Mouse (Mus musculus) frontal cortex, adult (tissue): Measurements from ENCODE around the gene Syne4.
A peak's percentile ranks its signal among the peaks of the same experiment; 100 is the strongest.

Experiments used
- ATAC-seq: cut with Nextera tagmentation; 2 replicates; pipeline ENCODE4 v1.9.2; 2017; ENCODE audit warnings: mild to moderate bottlenecking, moderate library complexity, mixed read lengths; ENCODE audit not compliant: low TSS enrichment

The Syne4 gene

DNA sequence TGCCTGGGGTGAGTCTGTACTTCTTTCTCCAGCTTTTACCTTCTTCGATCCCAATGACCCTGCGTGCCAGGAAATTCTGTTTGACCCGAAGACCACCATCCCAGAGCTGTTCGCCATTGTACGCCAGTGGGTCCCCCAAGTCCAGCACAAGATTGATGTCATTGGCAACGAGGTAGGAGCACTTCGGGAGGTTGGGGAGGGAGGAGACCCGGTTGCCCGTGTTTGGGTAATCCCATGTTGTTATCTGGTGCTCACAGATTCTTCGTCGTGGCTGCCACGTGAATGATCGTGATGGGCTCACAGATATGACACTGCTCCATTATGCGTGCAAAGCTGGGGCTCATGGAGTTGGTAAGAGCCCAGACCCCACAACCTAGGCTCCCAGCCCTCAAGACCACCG is 17.8 kb upstream of the Syne4 start:
- no peak for ATAC-seq

DNA sequence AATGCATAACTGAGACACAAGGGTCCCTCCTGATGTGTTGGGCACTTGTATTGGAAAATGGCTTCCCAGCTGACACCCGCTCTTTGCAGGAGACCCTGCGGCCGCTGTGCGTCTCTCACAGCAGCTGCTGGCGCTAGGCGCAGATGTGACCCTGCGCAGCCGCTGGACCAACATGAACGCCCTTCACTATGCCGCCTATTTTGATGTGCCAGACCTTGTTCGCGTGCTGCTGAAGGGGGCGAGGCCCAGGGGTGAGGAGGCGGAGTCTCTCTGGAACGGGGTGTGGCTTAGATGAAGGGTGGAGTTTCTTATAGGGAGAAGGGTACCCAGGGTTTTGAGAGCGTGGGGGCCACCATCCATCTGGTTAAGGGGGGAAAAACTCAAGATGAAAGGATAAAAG is 17.3 kb upstream of the Syne4 start:
- no peak for ATAC-seq

DNA sequence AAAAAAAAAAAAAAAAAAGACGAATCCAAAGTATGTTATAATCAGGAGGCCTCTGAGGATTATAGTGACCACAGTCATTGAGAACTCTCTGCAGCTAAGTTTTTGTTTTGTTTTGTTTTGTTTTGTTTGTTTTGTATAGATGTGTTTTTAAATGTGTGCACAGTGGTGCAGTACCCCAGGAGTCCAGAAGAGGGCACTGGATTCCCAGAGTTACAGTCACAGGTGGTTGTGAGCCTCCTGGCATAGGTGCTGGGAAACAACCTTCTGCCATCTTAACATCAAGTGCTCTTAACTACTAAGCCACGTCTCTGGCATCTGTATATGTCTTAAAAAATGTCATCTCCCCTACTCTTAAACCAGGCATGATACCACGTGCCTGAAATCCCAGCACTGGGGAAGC is 13.7 kb upstream of the Syne4 start:
- no peak for ATAC-seq

DNA sequence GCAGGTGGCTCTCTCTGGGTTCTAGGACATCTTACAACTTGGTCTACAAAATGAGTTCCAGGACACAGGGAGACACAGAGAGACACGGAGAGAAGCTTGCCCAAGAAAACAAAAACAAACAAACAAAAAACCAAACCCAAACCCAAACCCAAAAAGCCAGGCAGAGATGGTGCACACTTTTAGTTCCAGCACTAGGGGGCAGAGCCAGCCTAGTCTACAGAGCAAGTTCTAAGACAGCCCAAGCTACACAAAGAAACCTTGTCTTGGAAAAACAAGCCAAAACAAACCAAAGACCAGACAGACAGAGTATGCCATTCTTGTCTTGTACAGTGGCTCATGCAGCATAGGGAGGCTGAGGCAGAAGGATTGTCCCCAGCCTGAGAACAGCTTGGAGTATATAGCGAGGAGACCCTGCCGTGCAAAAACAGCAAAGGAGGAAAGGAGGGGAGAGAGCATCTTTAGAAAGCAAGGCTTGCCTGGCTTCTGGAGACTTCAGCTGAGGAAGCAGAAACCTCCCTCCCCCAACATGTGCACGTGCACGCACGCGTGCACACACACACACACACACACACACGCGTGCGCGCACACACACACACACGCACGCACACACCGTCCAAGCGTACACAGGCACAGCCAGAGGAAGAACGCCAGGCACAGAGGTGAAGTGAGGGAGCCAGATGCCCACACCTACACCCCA is 8.4 kb upstream of the Syne4 start:
- ATAC-seq = no peak

DNA sequence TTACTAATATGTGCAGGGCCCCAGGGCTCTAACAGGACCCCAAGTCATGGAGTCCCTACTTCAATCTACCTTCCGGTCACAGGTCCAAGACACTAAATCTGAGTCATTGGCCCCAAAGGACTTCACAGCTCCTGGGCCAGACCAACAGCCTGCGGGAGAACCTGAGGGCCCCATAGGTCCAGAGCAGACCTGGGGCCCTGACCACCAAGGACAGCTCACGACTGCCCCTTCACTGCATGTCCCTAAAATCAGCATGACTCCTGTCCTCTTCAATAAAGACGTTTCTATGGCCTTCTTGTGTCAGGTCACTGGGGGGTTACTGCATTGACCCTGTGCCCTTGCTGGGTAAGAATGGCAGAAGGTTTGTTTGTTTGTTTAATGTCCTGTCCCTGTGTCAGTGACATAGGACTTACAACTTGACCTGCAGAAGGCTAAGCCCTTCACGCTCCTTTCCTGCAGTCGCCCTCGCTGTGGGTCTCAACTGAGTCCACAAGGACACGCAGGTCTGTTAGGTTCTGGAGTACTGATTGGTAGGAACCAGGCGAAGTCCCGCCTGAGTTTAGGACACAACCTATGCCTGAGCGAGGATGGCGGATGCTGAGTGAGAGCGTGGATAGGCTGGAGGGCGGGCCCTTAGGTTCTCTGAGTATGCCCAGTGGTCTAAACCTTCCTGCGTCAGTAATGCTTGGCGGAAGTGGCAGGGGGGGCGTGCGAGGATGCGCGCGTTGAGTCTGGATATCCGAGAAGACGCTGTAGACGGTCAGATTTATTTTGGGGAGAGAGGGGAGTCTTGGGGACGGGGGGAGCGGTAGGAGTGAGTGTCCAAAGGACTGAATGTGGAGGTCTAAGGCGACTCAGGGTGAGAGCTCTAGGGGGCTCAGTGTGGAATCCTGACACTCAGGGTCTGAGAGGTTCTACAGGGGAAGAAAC is 6.3 kb upstream of the Syne4 start, which contains the start of gene Alkbh6:
Gene Alkbh6, plus strand, starts transcription at position 642 of the 930 bp plus-strand sequence.
- peak; percentile 98 for ATAC-seq

DNA sequence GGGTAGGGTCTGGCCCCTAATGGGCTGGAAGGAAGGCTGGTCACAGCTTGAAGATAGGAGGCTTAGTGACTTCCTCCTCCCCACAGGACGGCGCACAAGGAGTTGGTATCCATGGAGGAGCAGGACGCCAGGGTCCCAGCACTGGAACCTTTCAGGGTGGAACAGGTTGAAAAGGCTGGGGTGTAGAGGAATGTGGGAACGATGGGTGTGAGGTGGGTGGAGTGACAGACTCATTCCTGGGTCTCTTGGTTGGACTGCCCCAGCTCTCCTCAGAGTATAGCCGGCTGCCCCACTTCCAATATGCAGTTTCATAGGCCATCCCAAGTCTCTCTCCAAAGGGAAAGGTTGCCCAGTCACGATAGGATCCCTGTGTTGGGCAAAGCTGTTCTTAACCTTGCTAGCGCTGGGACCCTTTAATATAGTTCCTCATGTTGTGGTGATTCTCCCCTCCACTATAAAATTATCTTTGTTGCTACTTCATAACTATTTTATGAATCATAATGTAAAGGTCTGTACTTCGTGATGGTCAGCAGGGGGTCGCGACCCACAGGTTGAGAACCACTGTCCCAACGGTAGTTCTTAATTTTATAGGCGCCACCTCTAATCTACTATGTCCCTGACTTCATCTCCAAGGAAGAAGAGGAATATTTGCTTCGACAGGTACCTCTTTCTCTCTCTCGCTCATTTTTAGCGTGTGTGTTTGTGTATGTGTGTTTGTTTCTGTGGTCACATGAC is 5.0 kb upstream of the Syne4 start:
- no peak for ATAC-seq

DNA sequence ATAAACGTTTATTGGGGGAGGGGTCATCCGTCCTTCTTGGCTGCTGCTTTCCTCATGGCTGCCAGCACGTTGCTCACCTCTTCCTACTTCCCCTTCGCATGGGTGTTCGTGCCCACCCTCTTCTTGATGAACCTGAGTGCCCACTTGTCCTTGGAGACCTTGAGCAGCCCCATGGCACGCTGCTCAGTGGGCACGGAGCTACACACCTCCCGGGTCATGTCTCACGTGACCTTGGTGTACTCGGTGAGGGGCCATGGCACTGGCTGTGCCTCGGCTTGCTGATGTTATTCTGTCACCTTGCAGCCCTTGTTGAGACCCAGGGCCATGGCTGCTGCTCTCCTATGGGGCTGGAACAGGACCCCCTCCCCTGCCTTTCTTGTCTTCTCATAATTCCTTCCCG is 4.5 kb upstream of the Syne4 start:
- no peak for ATAC-seq

DNA sequence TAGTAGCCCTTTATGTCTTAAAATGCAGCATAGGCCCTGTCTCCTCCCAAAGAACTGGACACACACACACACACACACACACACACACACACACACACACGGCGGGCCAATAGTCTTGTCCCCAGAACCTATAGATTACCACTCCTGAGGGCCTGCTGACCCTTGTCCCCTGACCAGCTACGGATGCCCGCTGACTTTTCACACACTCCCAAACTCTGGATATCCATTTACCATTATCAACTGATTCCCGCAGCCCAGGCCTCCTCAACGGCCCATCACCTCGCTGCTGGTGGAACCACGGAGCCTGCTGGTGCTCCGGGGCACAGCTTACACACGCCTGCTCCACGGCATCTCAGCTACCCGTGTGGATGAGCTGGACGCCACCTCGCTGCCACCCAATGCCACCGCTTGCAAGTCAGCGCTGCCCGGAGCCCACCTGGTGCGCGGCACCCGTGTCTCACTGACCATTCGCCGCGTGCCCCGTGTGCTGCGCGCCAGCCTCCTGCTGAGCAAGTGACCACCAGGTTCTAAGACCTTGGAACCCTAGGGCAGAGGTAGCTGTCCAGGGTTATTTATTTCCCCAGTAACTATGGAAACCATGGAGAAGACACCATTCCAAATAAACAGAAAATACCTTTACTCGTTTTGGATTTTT is 814 bp upstream of the Syne4 start:
- no peak for ATAC-seq

DNA sequence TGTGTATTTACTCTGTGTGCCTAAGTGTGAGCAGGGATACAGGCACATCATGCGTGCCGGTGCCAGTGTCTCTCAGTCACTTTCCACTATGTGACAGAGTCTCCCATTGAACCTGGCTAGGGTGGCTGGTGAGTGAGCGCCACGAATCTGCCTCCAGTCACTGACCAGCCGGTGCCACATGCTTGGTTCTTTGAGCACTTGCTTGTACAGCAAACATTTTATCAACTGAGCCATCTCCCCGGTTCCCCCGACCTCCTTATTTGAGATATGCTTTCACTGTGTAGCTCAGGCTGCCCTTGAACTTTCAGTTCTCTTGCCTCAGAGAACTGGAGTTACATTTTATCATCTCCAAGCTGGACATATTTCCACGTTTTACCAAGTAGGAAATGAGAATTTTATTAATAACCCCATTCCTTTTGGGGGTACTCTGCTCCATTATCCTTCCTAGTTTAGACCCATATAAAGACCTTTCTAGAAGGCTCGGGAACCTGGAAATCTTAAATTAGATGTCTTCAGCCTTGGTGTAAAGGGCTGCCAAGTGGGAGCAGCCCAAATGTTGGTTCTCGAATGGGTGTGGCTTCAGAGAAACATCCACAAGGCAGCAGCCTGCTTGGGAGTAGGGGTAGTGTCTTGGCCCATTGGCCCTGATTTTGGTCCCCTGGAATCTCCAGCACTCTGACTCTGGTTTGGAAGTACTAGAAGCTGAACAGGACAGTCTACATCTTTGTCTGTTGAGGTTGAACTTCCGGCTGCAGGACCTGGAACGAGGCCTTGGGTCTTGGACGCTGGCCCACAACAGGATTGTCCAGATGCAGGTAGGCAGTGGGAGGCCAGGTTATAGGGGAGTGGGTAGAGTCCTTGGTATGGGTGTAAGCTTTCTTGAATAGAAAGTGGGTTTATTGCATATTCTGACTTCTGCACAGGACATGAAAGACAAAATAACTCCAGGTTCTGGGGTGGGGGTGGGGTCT is 1.2 kb downstream of the Syne4 start:
- ATAC-seq = no peak

DNA sequence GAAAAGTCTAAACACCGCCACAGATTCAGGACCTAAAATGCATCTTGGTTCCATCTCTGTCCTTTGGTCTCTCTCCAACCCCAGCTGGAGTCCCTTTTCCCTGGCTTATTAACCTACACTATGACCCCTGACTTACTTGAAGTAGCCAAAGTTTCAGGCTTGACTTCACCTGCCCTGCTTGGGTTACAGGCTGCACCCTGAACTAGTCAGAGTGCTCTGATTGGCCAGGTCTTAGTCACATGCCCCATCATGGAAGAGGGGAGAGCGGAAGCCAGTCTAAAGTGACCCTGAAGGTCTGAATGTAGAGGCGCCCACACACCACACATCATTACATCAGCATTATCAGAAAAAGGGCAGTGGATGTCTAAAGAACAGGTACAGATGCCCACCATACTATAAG is 3.5 kb downstream of the Syne4 start:
- no peak for ATAC-seq

DNA sequence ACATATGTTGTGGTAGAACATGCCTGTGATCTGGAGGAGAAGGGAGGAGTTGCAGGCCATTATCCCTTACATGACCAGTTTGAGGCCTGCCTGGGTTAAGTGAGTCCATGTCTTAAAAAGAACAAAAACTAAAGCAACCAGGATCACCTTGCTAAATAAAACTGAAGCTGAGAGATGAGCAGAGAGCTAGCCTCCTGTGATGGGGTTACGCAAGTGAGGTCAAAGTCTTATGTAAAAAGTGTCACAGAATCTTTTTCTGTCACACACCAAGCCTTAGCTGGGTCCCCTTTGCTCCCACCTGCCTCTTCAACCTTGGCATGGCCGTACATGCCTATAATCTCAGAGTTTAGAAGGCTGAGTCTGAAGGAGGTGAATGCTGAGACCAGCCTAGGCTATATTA is 6.3 kb downstream of the Syne4 start:
- no peak for ATAC-seq

DNA sequence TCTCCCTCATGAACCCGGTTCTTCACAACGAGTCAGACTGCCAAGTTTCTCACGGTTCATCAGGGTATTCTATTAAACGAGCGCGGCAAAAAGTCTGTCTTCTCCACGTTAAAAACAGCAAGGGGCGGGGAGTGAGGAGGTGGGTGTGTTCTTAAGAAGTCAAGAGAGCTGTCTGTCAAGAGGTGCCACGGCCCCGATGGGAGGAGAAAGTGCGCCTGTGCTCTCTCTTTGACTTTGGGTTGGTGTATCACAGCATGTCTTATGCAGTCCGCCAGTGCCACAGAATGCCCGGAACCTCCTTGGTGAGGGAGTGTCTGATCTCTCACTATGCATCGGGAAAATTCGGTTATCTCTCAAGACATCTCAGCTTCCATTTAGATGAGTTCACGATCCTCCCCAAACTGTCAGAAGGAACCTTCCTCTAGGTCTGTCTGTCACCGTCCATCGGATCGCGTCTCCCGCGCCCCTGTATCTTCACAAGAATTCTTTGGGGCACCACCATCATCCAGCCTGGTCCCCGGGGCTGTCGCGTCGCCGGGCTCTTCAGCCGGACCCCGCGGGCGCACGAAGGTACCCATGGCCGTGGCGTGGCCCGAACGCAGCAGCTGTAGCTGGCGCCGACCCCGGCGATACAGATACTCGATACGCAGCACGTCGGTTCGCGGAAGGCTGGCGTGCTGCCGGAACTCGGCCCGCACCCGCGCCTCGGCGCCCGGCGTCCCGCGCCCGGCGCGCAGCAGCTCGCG is 7.1 kb downstream of the Syne4 start, which contains the start of gene E130208F15Rik:
Gene E130208F15Rik, plus strand, starts transcription at position 202 of the 746 bp plus-strand sequence.
- peak; percentile 58 for ATAC-seq

DNA sequence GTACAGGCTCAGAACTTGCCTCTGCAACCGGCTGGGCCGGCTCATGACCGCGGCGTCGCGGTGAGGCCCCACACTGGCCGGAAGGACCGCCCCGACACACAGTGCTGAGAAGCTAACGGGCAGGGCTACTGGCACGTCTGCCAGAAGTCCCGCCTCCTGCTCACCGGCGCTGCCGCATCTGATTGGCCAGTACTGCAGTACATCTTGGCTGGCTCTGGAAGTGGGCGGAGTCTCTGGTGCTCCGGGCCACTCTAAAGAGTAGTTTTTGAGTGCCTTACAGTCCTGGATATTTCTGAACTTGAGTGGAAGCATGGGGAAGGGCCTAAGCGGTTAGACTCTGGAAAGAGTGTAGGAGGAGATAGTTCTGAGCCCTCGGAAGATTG is 7.7 kb downstream of the Syne4 start:
- ATAC-seq = peak; percentile 88

DNA sequence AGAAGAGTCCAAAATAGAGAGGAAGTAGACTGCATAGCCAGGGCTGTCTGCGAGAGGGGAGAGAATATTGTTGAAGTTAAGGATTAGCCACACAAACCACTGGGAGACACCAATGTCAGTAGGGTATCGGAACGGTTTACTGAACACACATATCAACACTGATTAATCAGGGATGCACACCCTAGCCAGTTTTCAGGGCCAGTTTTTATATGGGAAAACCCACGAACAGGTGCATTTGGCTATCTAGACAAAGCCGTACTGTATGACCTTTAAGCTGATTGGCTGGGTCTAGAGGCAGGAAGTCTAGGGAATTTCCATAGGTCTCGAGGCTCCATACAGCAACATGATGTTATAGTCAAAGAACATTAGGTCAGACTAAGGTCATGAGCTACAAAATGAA is 8.3 kb downstream of the Syne4 start:
- ATAC-seq = no peak

DNA sequence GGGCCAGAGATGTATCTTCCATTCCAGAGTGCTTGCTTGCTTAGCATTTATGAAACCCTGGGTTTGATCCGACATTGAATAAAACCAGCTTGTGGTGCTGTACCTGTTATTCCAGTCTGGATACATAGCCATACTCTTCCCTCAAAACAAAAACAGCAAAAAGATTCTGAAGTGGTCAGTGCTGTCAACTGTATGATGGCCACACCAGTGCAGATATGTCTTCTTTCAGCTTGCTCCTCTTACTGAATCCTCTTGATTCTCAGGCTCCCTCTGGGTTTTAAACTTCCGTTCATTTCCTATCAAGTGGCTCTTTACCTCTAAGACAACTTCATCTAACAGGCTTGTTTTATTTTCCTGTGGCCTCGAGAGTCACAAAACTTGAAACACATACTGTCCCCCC is 9.2 kb downstream of the Syne4 start, which contains the start of gene Sdhaf1:
Gene Sdhaf1, minus strand, starts transcription at position 101 of the 400 bp plus-strand sequence.
- ATAC-seq = no peak

DNA sequence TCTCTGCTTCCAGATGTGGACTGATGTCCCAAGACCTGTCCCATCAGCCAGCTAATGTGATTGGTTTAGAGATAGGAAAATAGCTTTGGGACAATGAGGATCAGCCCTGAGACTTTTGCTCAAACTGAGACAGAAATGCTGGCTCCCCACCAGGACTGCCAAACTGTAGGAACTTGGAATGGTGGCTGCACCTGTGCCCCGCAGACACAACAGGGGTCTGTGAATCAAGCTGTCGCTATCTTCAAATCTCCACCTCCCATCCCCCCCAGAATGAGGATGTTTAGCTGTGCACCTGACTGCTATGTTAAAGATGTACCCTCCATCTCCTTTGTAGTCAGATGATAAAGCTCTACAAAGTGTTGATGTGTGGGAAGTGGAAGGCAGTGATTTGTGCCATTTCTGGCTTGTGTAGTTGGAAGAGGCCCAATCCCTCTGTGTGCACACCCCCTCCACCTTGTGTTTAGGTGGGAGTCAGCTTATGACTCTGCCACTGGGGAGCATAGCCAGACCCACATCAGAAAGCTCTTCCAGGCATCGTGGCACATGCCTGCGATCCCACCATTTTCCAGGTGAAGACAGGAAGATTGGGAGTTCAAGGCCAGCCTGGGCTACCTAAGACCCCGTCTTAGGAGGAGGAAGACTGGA is 9.8 kb downstream of the Syne4 start:
- ATAC-seq = peak; percentile 41; the same call in 1 of the 2 replicates

DNA sequence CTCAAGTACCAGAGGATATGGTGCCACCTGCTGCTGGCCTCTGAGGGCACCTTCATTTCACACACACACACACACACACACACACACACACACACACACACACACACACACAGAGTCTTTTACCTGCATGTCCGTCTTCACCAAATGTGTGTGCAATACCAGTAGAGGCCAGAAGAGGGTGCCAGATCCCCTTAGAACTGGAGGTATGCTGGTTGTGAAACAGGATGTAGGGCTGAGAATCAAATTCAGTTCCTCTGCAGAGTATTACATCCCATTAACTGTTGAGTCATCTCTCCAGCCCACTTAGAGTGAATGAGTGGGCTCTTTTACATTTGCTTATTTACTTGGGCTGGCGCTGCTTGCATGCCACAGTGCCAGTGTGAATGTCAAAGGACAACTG is 10.8 kb downstream of the Syne4 start:
- ATAC-seq = no peak

DNA sequence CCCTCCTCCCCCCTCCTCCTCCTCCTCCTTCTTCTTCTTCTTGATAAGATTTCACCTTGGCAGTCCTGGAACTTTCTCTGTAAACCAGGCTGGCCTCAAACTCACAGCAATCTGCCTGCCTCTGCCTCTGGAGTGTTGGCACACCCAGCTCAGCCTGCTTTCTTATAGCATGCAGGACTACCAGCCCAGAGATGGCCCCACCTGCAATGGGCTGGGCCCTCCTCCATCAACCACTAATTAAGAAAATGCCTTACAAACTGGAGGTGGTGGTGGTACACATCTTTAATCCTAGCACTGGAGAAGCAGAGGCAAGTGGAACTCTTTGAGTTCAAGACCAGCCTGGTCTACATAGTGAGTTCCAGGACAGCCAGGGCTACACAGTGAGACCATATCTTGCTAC is 11.8 kb downstream of the Syne4 start:
- ATAC-seq = no peak

DNA sequence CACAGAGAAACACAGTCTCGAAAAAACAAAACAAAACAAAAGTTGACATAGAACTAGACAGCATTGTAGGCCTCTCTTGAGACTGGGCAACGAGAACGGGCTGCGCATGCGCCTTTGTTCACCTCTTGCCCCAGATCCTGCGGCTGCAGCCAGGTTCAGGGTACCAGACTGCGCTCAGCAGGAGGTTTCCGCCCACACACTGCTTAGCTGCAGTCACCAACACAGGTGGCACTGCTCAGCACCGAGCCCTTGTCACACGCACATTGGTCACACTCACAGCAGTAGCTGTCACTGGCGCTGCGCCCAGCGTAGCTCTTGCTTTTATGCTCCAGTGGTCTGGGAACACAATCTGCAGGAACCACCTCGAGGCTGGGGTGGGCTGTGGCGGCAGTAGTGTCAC is 12.5 kb downstream of the Syne4 start:
- no peak for ATAC-seq
